In genomic region chr1:189922721-189923120, GRCm38 (mm10) we compare ENCODE assay signal across 8 mouse cellular contexts. TPM values are rescaled to one million over a fixed set of nuclear protein-coding genes. Genes with fewer than 3 reads are reported as not detected.
DNase-seq lines count a peak whose midpoint lies in the region; ATAC-seq and TF ChIP-seq lines count a peak whose summit lies in the region.

No protein-coding gene starts in this region.

- peak; percentile 19 for DNase-seq in lung, embryonic 14.5 days
- no peak for DNase-seq in lung, adult 2 months
- peak; percentile 17 for DNase-seq in forebrain, embryonic 14.5 days (ENCODE audit: low spot score)
- DNase-seq in kidney, postnatal 10 days: peak; percentile 32
- no peak for DNase-seq in urinary bladder, postnatal 36 days (ENCODE audit: low spot score in 2 of 2)
- no peak for DNase-seq in spleen, postnatal 36 days (ENCODE audit: low spot score in 2 of 2)
- DNase-seq in layer of hippocampus, adult 11-12 months (ENCODE audit: low spot score): no peak

- peak overlapping the region; percentile 90 for H3K9ac ChIP-seq in lung, embryonic 14.5 days
- peak overlapping the region; percentile 82; the same call in 1 of the 2 replicates for H3K9ac ChIP-seq in forebrain, embryonic 14.5 days (ENCODE audit: low read length)
- peak overlapping the region; percentile 83 for H3K9ac ChIP-seq in neural tube, embryonic 13.5 days

- no peaks in the 10 kb centered on the region for H3K36me3 ChIP-seq in lung, embryonic 14.5 days (ENCODE audit: insufficient read depth)
- no peaks in the 10 kb centered on the region for H3K36me3 ChIP-seq in forebrain, embryonic 14.5 days (ENCODE audit: control insufficient read depth, insufficient read depth, low read length)
- H3K36me3 ChIP-seq in neural tube, embryonic 13.5 days: no peaks in the 10 kb centered on the region

- no peak for TF ChIP-seq CTCF in lung, embryonic 14.5 days (IDR thresholded peaks at IDR 0.05; ENCODE audit: low read depth)
- TF ChIP-seq CTCF in lung, adult 2 months (IDR thresholded peaks at IDR 0.05; ENCODE audit: insufficient read depth, low read length): no peak

- peaks cover 7% of the 10 kb centered on the region; the same call in 1 of the 2 replicates for H3K4me1 ChIP-seq in lung, embryonic 14.5 days (ENCODE audit: insufficient read depth)
- H3K4me1 ChIP-seq in lung, adult 2 months (ENCODE audit: control insufficient read depth, insufficient read depth, low read length): peaks cover 10% of the 10 kb centered on the region
- H3K4me1 ChIP-seq in forebrain, embryonic 14.5 days (ENCODE audit: control insufficient read depth, insufficient read depth, low read length): peaks cover 4% of the 10 kb centered on the region; the same call in 1 of the 2 replicates
- peaks cover 22% of the 10 kb centered on the region for H3K4me1 ChIP-seq in neural tube, embryonic 13.5 days (replicated peaks)

- TF ChIP-seq POLR2A in lung, adult 2 months (IDR thresholded peaks at IDR 0.05; ENCODE audit: borderline replicate concordance, extremely low read depth, low read depth, low read length): no peak

- no peak for ATAC-seq in lung, embryonic 14.5 days (ENCODE audit: insufficient read depth)
- no peak for ATAC-seq in forebrain, embryonic 14.5 days
- ATAC-seq in neural tube, embryonic 13.5 days (ENCODE audit: low read depth): no peak

- 23% methylated on average over 9 of the region's 9 CpGs for WGBS in lung, embryonic 14.5 days
- 30% methylated on average over 9 of the region's 9 CpGs for WGBS in lung, adult 2 months
- 13% methylated on average over 9 of the region's 9 CpGs for WGBS in forebrain, embryonic 14.5 days
- WGBS in neural tube, embryonic 13.5 days: 22% methylated on average over 9 of the region's 9 CpGs

- peak overlapping the region; percentile 82 for H3K4me3 ChIP-seq in lung, embryonic 14.5 days (ENCODE audit: low read depth, low read length)
- H3K4me3 ChIP-seq in lung, adult 2 months (replicated peaks; ENCODE audit: extremely low read depth, low read depth, low read length): no peak overlapping the region
- H3K4me3 ChIP-seq in forebrain, embryonic 14.5 days (ENCODE audit: low read depth, low read length): peak overlapping the region; percentile 66
- peak overlapping the region; percentile 79 for H3K4me3 ChIP-seq in neural tube, embryonic 13.5 days

- no peak overlapping the region for H3K27ac ChIP-seq in lung, embryonic 14.5 days (ENCODE audit: low read depth)
- H3K27ac ChIP-seq in forebrain, embryonic 14.5 days (ENCODE audit: low read depth, low read length): no peak overlapping the region
- no peak overlapping the region for H3K27ac ChIP-seq in neural tube, embryonic 13.5 days (replicated peaks)

- H3K9me3 ChIP-seq in lung, embryonic 14.5 days (ENCODE audit: low read depth, low read length): no peaks in the 10 kb centered on the region
- H3K9me3 ChIP-seq in forebrain, embryonic 14.5 days (replicated peaks; ENCODE audit: control insufficient read depth, low read length): no peaks in the 10 kb centered on the region
- H3K9me3 ChIP-seq in neural tube, embryonic 13.5 days: no peaks in the 10 kb centered on the region

- H3K4me2 ChIP-seq in lung, embryonic 14.5 days: peak overlapping the region; percentile 93
- peak overlapping the region; percentile 98 for H3K4me2 ChIP-seq in forebrain, embryonic 14.5 days (ENCODE audit: low read length)
- peak overlapping the region; percentile 98 for H3K4me2 ChIP-seq in neural tube, embryonic 13.5 days

- no peaks in the 10 kb centered on the region for H3K27me3 ChIP-seq in lung, embryonic 14.5 days (ENCODE audit: insufficient read depth, low read length)
- peaks cover 5% of the 10 kb centered on the region; the same call in 1 of the 2 replicates for H3K27me3 ChIP-seq in forebrain, embryonic 14.5 days (replicated peaks; ENCODE audit: control insufficient read depth, insufficient read depth, low read length)
- peaks cover 12% of the 10 kb centered on the region; the same call in 1 of the 2 replicates for H3K27me3 ChIP-seq in neural tube, embryonic 13.5 days

RNA-seq across cellular contexts. Expression of gene Smyd2, which starts 0.6 kb away (rescaled TPM):
- 115 and 117 TPM in 2 replicates for polyA plus RNA-seq in lung, embryonic 14.5 days (2014; fragmentation: Nextera tagmentation; extraction: Ambion mirVana)
- 21.5 and 23.4 TPM in 2 replicates for polyA plus RNA-seq in lung, adult 2 months (2012; rRNA removed)
- polyA plus RNA-seq in forebrain, embryonic 14.5 days (2014; fragmentation: Nextera tagmentation; extraction: Ambion mirVana): 63.9 and 70.5 TPM in 2 replicates
- polyA plus RNA-seq in neural tube, embryonic 13.5 days (2015; fragmentation: Nextera tagmentation; extraction: Ambion mirVana): 58.6 and 73.1 TPM in 2 replicates

Comparison
In these comparisons a context has a peak if more than half of its experiments do, and no peak if none do; other contexts are left out.
1. DNase-seq: peak in lung, embryonic 14.5 days (single experiment), forebrain, embryonic 14.5 days (single experiment) and kidney, postnatal 10 days (single experiment); none in lung, adult 2 months (single experiment), urinary bladder, postnatal 36 days (0 of 2), spleen, postnatal 36 days (0 of 2) and layer of hippocampus, adult 11-12 months (single experiment).
2. Peak in every context shown above with its lines, with median percentiles within 50 percentile points of each other: H3K4me2 ChIP-seq and H3K9ac ChIP-seq.